Mouse (Mus musculus): Measurements from ENCODE around the gene 4930402H24Rik. TPM values are rescaled to one million over a fixed set of nuclear protein-coding genes. Genes with fewer than 3 reads are reported as not detected.

Gene 4930402H24Rik
- polyA plus RNA-seq, 1 experiment from 2014 or later: 35.0 TPM

- no peak overlapping the region for H3K4me3 ChIP-seq (ENCODE audit: low read length)
- H3K9me3 ChIP-seq (ENCODE audit: control insufficient read depth, low read length): no peaks in the 10 kb centered on the region
- ATAC-seq (ENCODE audit: low FRiP score, low TSS enrichment): no peak
- peaks cover 46% of the 10 kb centered on the region for H3K36me3 ChIP-seq (ENCODE audit: control insufficient read depth, insufficient read depth, low read length)
- H3K9ac ChIP-seq (ENCODE audit: low read depth, low read length): no peak overlapping the region
- H3K4me2 ChIP-seq (replicated peaks; ENCODE audit: low read depth, low read length): no peak overlapping the region
- no peaks in the 10 kb centered on the region for H3K27me3 ChIP-seq (ENCODE audit: control insufficient read depth, insufficient read depth, low read length)
- 88% methylated on average over 4 of the region's 4 CpGs for WGBS
- H3K27ac ChIP-seq (ENCODE audit: low read depth, low read length): no peak overlapping the region
- no peaks in the 10 kb centered on the region for H3K4me1 ChIP-seq (ENCODE audit: control insufficient read depth, insufficient read depth, low read length)
Observed at GRCm38 (mm10) chr2:130724369-130724768, 181.8 kb downstream of the 4930402H24Rik start.

- H3K4me2 ChIP-seq (replicated peaks; ENCODE audit: low read depth, low read length): no peak overlapping the region
- H3K4me3 ChIP-seq (ENCODE audit: low read length): no peak overlapping the region
- no peak for ATAC-seq (ENCODE audit: low FRiP score, low TSS enrichment)
- WGBS: 75% methylated on average over 6 of the region's 6 CpGs
- no peak overlapping the region for H3K27ac ChIP-seq (ENCODE audit: low read depth, low read length)
- peaks cover 23% of the 10 kb centered on the region for H3K36me3 ChIP-seq (ENCODE audit: control insufficient read depth, insufficient read depth, low read length)
- H3K9ac ChIP-seq (ENCODE audit: low read depth, low read length): no peak overlapping the region
- no peaks in the 10 kb centered on the region for H3K9me3 ChIP-seq (ENCODE audit: control insufficient read depth, low read length)
- no peaks in the 10 kb centered on the region for H3K27me3 ChIP-seq (ENCODE audit: control insufficient read depth, insufficient read depth, low read length)
- H3K4me1 ChIP-seq (ENCODE audit: control insufficient read depth, insufficient read depth, low read length): no peaks in the 10 kb centered on the region
Observed at GRCm38 (mm10) chr2:130717951-130718350, 188.3 kb downstream of the 4930402H24Rik start.

DNA sequence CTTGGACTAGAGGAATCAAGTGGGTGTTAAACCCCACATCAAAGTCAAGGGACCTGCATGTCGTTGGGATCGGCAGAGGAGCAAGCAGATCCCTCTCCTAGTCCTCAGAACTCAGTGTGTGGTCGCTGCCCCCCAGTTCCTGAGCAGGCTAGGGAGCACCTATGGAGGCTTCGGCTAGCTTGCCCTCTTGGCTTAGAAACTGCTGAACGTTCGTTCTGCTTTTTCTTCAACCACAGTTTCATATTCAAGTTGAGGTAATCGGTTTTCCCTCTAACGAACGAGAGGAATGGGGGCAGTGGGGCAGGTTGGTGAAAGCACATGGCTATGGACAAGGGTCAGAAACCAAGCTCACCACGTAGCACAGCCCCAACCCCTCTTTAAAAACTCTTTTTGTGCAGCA lies 199.1 kb downstream of the 4930402H24Rik start:
- H3K27ac ChIP-seq (ENCODE audit: low read depth, low read length): no peak overlapping the region
- no peak for ATAC-seq (ENCODE audit: low FRiP score, low TSS enrichment)

DNA sequence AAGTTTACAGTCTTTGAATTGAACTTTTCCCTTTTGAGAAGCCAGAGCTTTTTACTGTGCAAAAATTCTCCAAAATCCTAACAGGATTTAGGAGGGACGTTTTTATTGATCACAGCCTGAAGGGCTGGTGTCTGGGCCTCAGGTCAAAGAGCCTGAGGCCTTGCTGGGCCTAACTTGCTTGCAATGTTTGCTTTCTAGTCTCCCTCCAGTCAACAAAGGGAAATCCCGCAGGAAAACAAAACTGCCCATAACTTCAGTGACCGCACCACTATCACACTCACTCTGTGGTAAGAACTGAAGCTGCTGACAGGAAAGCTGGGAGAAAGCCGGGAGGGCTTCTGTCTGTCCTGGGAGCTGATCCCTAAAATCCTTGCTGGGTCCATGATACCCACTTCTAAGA lies 199.6 kb downstream of the 4930402H24Rik start:
- H3K4me3 ChIP-seq (ENCODE audit: low read length): no peak overlapping the region
- no peak overlapping the region for H3K27ac ChIP-seq (ENCODE audit: low read depth, low read length)
- no peak overlapping the region for H3K4me2 ChIP-seq (replicated peaks; ENCODE audit: low read depth, low read length)

More for the DNA sequence above, 199.1 kb downstream of the 4930402H24Rik start:
- Histone ChIP-seq H3K9me3 (ENCODE audit: control insufficient read depth, low read length) (no peaks in the 10 kb centered on the region), H3K4me2 (replicated peaks; ENCODE audit: low read depth, low read length) (no peak overlapping the region), H3K9ac (ENCODE audit: low read depth, low read length) (no peak overlapping the region), H3K27me3 (ENCODE audit: control insufficient read depth, insufficient read depth, low read length) (no peaks in the 10 kb centered on the region), H3K36me3 (ENCODE audit: control insufficient read depth, insufficient read depth, low read length) (peaks cover 9% of the 10 kb centered on the region), H3K4me1 (ENCODE audit: control insufficient read depth, insufficient read depth, low read length) (no peaks in the 10 kb centered on the region; the same call in 1 of the 2 replicates), H3K4me3 (ENCODE audit: low read length) (no peak overlapping the region)
- 61% methylated on average over 10 of the region's 10 CpGs for WGBS

GRCm38 (mm10) chr2:130705178-130705577 lies 201.0 kb downstream of the 4930402H24Rik start:
- no peak overlapping the region for H3K27ac ChIP-seq (ENCODE audit: low read depth, low read length)
- no peak overlapping the region for H3K9ac ChIP-seq (ENCODE audit: low read depth, low read length)
- H3K4me3 ChIP-seq (ENCODE audit: low read length): no peak overlapping the region
- H3K27me3 ChIP-seq (ENCODE audit: control insufficient read depth, insufficient read depth, low read length): no peaks in the 10 kb centered on the region
- WGBS: 71% methylated on average over 6 of the region's 6 CpGs
- no peak overlapping the region for H3K4me2 ChIP-seq (replicated peaks; ENCODE audit: low read depth, low read length)
- no peak for ATAC-seq (ENCODE audit: low FRiP score, low TSS enrichment)
- H3K9me3 ChIP-seq (ENCODE audit: control insufficient read depth, low read length): no peaks in the 10 kb centered on the region
- peaks cover 3% of the 10 kb centered on the region for H3K36me3 ChIP-seq (ENCODE audit: control insufficient read depth, insufficient read depth, low read length)
- no peaks in the 10 kb centered on the region; the same call in 1 of the 2 replicates for H3K4me1 ChIP-seq (ENCODE audit: control insufficient read depth, insufficient read depth, low read length)

More for the DNA sequence above, 199.6 kb downstream of the 4930402H24Rik start:
- no peak for ATAC-seq (ENCODE audit: low FRiP score, low TSS enrichment)
- 64% methylated on average over 4 of the region's 4 CpGs for WGBS
- Histone ChIP-seq H3K36me3 (ENCODE audit: control insufficient read depth, insufficient read depth, low read length) (peaks cover 5% of the 10 kb centered on the region), H3K4me1 (ENCODE audit: control insufficient read depth, insufficient read depth, low read length) (no peaks in the 10 kb centered on the region; the same call in 1 of the 2 replicates), H3K27me3 (ENCODE audit: control insufficient read depth, insufficient read depth, low read length) (no peaks in the 10 kb centered on the region), H3K9me3 (ENCODE audit: control insufficient read depth, low read length) (no peaks in the 10 kb centered on the region), H3K9ac (ENCODE audit: low read depth, low read length) (no peak overlapping the region)

- Histone ChIP-seq H3K4me3 (ENCODE audit: low read length) (no peak overlapping the region), H3K36me3 (ENCODE audit: control insufficient read depth, insufficient read depth, low read length) (peaks cover 3% of the 10 kb centered on the region; the same call in 1 of the 2 replicates), H3K9me3 (ENCODE audit: control insufficient read depth, low read length) (no peaks in the 10 kb centered on the region), H3K9ac (ENCODE audit: low read depth, low read length) (no peak overlapping the region), H3K4me2 (replicated peaks; ENCODE audit: low read depth, low read length) (no peak overlapping the region), H3K4me1 (ENCODE audit: control insufficient read depth, insufficient read depth, low read length) (no peaks in the 10 kb centered on the region; the same call in 1 of the 2 replicates), H3K27ac (ENCODE audit: low read depth, low read length) (no peak overlapping the region), H3K27me3 (ENCODE audit: control insufficient read depth, insufficient read depth, low read length) (no peaks in the 10 kb centered on the region)
- ATAC-seq (ENCODE audit: low FRiP score, low TSS enrichment): no peak
- WGBS: 56% methylated on average over 9 of the region's 9 CpGs
Observed at GRCm38 (mm10) chr2:130704040-130705001, 201.9 kb downstream of the 4930402H24Rik start.

DNA sequence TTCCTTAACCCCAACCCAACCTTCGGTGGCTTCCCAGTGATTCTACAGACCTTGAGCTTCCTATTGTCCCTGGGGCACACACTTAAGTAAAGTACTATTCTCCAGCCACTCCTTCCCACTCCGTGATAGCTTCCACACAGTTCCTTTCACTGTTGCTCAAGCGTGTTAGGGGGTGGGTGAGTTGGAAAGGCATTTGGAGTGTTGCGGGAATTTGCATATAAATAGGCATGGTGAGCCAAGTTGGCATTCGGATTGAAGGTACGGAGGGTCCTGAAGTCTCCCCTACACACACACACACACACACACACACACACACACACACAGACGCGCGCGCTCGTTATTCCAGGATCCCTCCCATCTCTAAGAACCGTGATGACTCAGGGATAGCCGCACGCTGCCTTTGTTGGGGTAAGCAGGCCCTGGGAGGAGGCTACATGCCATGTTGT lies 208.4 kb downstream of the 4930402H24Rik start:
- Histone ChIP-seq H3K27me3 (ENCODE audit: control insufficient read depth, insufficient read depth, low read length) (peaks cover 27% of the 10 kb centered on the region), H3K9me3 (ENCODE audit: control insufficient read depth, low read length) (no peaks in the 10 kb centered on the region), H3K27ac (ENCODE audit: low read depth, low read length) (no peak overlapping the region), H3K4me3 (ENCODE audit: low read length) (peak overlapping the region; percentile 67), H3K4me1 (ENCODE audit: control insufficient read depth, insufficient read depth, low read length) (peaks cover 5% of the 10 kb centered on the region; the same call in 1 of the 2 replicates), H3K4me2 (replicated peaks; ENCODE audit: low read depth, low read length) (peak overlapping the region; percentile 100), H3K9ac (ENCODE audit: low read depth, low read length) (peak overlapping the region; percentile 58; the same call in 1 of the 2 replicates), H3K36me3 (ENCODE audit: control insufficient read depth, insufficient read depth, low read length) (no peaks in the 10 kb centered on the region)
- 2% methylated on average over 14 of the region's 14 CpGs for WGBS
- peak; percentile 32; the same call in 1 of the 2 replicates for ATAC-seq (ENCODE audit: low FRiP score, low TSS enrichment)

- ATAC-seq (ENCODE audit: low FRiP score, low TSS enrichment): peak; percentile 77
- under 1% methylated on average over 65 of the region's 65 CpGs for WGBS
- H3K27ac ChIP-seq (ENCODE audit: low read depth, low read length): no peak within 1 kb of the TSS
- H3K27me3 ChIP-seq (ENCODE audit: control insufficient read depth, insufficient read depth, low read length): peaks cover 27% of the 10 kb centered on the region
- H3K9me3 ChIP-seq (ENCODE audit: control insufficient read depth, low read length): no peaks in the 10 kb centered on the region
- peaks cover 5% of the 10 kb centered on the region; the same call in 1 of the 2 replicates for H3K4me1 ChIP-seq (ENCODE audit: control insufficient read depth, insufficient read depth, low read length)
- peak within 1 kb of the TSS; percentile 58 for H3K9ac ChIP-seq (ENCODE audit: low read depth, low read length)
- peak within 1 kb of the TSS; percentile 67 for H3K4me3 ChIP-seq (ENCODE audit: low read length)
- peak within 1 kb of the TSS; percentile 100 for H3K4me2 ChIP-seq (replicated peaks; ENCODE audit: low read depth, low read length)
- H3K36me3 ChIP-seq (ENCODE audit: control insufficient read depth, insufficient read depth, low read length): no peaks in the 10 kb centered on the region
Observed at GRCm38 (mm10) chr2:130697153-130697810, 208.9 kb downstream of the 4930402H24Rik start, which contains the start of gene Slc4a11. TSS of gene Slc4a11 (minus strand) at chr2:130697519.

Measured in kidney, embryonic 14.5 days (tissue).